ENCODE assay signal across 8 mouse cellular contexts in genomic region chr8:119558603-119559401, GRCm38 (mm10). TPM values are rescaled to one million over a fixed set of nuclear protein-coding genes. Genes with fewer than 3 reads are reported as not detected.
DNase-seq lines count a peak whose midpoint lies in the region; ATAC-seq lines count a peak whose summit lies in the region.

Gene Mbtps1 (minus strand): TSS chr8:119558735.

- H3K4me1 ChIP-seq in forebrain, embryonic 11.5 days (replicated peaks; ENCODE audit: control insufficient read depth, insufficient read depth, low read length) = peaks cover 10% of the 10 kb centered on the region; the same call in 1 of the 2 replicates
- peaks cover 16% of the 10 kb centered on the region for H3K4me1 ChIP-seq in heart, embryonic 16.5 days (ENCODE audit: control insufficient read depth, insufficient read depth, low read length)
- peaks cover 47% of the 10 kb centered on the region for H3K4me1 ChIP-seq in liver, embryonic 15.5 days (replicated peaks)
- H3K4me1 ChIP-seq in neural tube, embryonic 12.5 days = peaks cover 18% of the 10 kb centered on the region

- peak within 1 kb of the TSS; percentile 85 for H3K9ac ChIP-seq in forebrain, embryonic 11.5 days (ENCODE audit: low read length)
- H3K9ac ChIP-seq in heart, embryonic 16.5 days (ENCODE audit: low read length) = peak within 1 kb of the TSS; percentile 89
- H3K9ac ChIP-seq in liver, embryonic 15.5 days = peak within 1 kb of the TSS; percentile 84
- peak within 1 kb of the TSS; percentile 84 for H3K9ac ChIP-seq in neural tube, embryonic 12.5 days

- H3K27ac ChIP-seq in forebrain, embryonic 11.5 days (ENCODE audit: low read depth, low read length) = peak within 1 kb of the TSS; percentile 80
- H3K27ac ChIP-seq in heart, embryonic 16.5 days (ENCODE audit: low read length) = peak within 1 kb of the TSS; percentile 85
- peak within 1 kb of the TSS; percentile 93 for H3K27ac ChIP-seq in liver, embryonic 15.5 days (replicated peaks)
- peak within 1 kb of the TSS; percentile 86 for H3K27ac ChIP-seq in neural tube, embryonic 12.5 days

- H3K27me3 ChIP-seq in forebrain, embryonic 11.5 days (ENCODE audit: control insufficient read depth, insufficient read depth, low read length) = no peaks in the 10 kb centered on the region
- H3K27me3 ChIP-seq in heart, embryonic 16.5 days (ENCODE audit: control insufficient read depth, insufficient read depth, low read length) = no peaks in the 10 kb centered on the region
- H3K27me3 ChIP-seq in liver, embryonic 15.5 days = no peaks in the 10 kb centered on the region
- no peaks in the 10 kb centered on the region for H3K27me3 ChIP-seq in neural tube, embryonic 12.5 days (replicated peaks)

- H3K36me3 ChIP-seq in forebrain, embryonic 11.5 days (ENCODE audit: control insufficient read depth, insufficient read depth, low read length) = peaks cover 5% of the 10 kb centered on the region; the same call in 1 of the 2 replicates
- 0 out of 2 replicates have a peak, but pooled peaks cover 9% of the 10 kb centered on the region for H3K36me3 ChIP-seq in heart, embryonic 16.5 days (ENCODE audit: control insufficient read depth, insufficient read depth)
- peaks cover 23% of the 10 kb centered on the region for H3K36me3 ChIP-seq in liver, embryonic 15.5 days (replicated peaks)
- H3K36me3 ChIP-seq in neural tube, embryonic 12.5 days = peaks cover 20% of the 10 kb centered on the region

- H3K4me2 ChIP-seq in forebrain, embryonic 11.5 days (ENCODE audit: low read depth, low read length, severe bottlenecking) = peak within 1 kb of the TSS; percentile 82
- peak within 1 kb of the TSS; percentile 94 for H3K4me2 ChIP-seq in heart, embryonic 16.5 days (ENCODE audit: low read depth, low read length)
- H3K4me2 ChIP-seq in liver, embryonic 15.5 days = peak within 1 kb of the TSS; percentile 81
- peak within 1 kb of the TSS; percentile 85 for H3K4me2 ChIP-seq in neural tube, embryonic 12.5 days (replicated peaks)

- no peaks in the 10 kb centered on the region for H3K9me3 ChIP-seq in forebrain, embryonic 11.5 days (ENCODE audit: control insufficient read depth, low read length)
- H3K9me3 ChIP-seq in heart, embryonic 16.5 days (replicated peaks; ENCODE audit: control insufficient read depth, low read length) = no peaks in the 10 kb centered on the region
- no peaks in the 10 kb centered on the region for H3K9me3 ChIP-seq in liver, embryonic 15.5 days (replicated peaks)
- H3K9me3 ChIP-seq in neural tube, embryonic 12.5 days = no peaks in the 10 kb centered on the region

- 7% methylated on average over 61 of the region's 63 CpGs for WGBS in forebrain, embryonic 11.5 days
- WGBS in heart, embryonic 16.5 days = 5% methylated on average over 62 of the region's 63 CpGs
- WGBS in liver, embryonic 15.5 days (ENCODE audit: insufficient replicate concordance) = 4% methylated on average over 63 of the region's 63 CpGs
- 6% methylated on average over 63 of the region's 63 CpGs for WGBS in neural tube, embryonic 12.5 days

- peak within 1 kb of the TSS; percentile 86 for H3K4me3 ChIP-seq in forebrain, embryonic 11.5 days (ENCODE audit: low read depth, low read length)
- H3K4me3 ChIP-seq in heart, embryonic 16.5 days (ENCODE audit: low read length) = peak within 1 kb of the TSS; percentile 83
- peak within 1 kb of the TSS; percentile 92 for H3K4me3 ChIP-seq in liver, embryonic 15.5 days (replicated peaks)
- H3K4me3 ChIP-seq in neural tube, embryonic 12.5 days = peak within 1 kb of the TSS; percentile 88

- peak; percentile 99 for DNase-seq in CD8-positive naive resting alpha-beta T cell, adult 2 months (ENCODE audit: low read depth in 2 of 2, low spot score in 2 of 2)
- peak; percentile 92 for DNase-seq in c-Kit-positive CD71-negative TER-119-negative erythroid progenitor cells, embryonic 14.5 days (ENCODE audit: low read depth)
- peak; percentile 99 for DNase-seq in forebrain, embryonic 11.5 days (ENCODE audit: low spot score)
- peak; percentile 96 to 99 for DNase-seq in kidney, postnatal 36 days
- peak; percentile 93 for DNase-seq in telencephalon, adult 2 months (ENCODE audit: low read depth, low spot score)

- peak; percentile 95 for ATAC-seq in forebrain, embryonic 11.5 days (replicated peaks; ENCODE audit: low FRiP score)
- peak; percentile 97 for ATAC-seq in heart, embryonic 16.5 days (replicated peaks; ENCODE audit: extremely low read depth, insufficient read depth, low FRiP score)
- ATAC-seq in liver, embryonic 15.5 days (ENCODE audit: insufficient read depth) = peak; percentile 97
- peak; percentile 95 for ATAC-seq in neural tube, embryonic 12.5 days (ENCODE audit: low FRiP score, low read depth)

RNA-seq across cellular contexts. Expression of gene Mbtps1, which starts in this region (rescaled TPM):
- polyA plus RNA-seq in forebrain, embryonic 11.5 days (2014; fragmentation: Nextera tagmentation; extraction: Ambion mirVana) = 98.0 and 98.2 TPM in 2 replicates
- 68.5 and 72.4 TPM in 2 replicates for polyA plus RNA-seq in heart, embryonic 16.5 days (2015; fragmentation: Nextera tagmentation; extraction: Ambion mirVana)
- 24.7 and 26.3 TPM in 2 replicates for polyA plus RNA-seq in liver, embryonic 15.5 days (2015; fragmentation: Nextera tagmentation; extraction: Ambion mirVana)
- 92.3 and 96.2 TPM in 2 replicates for polyA plus RNA-seq in neural tube, embryonic 12.5 days (2016; fragmentation: Nextera tagmentation; extraction: Ambion mirVana)

Comparison
In these comparisons a context has a peak if more than half of its experiments do, and no peak if none do; other contexts are left out.
1. Peak in every context shown above with its lines: DNase-seq, ATAC-seq, H3K4me3 ChIP-seq and H3K27ac ChIP-seq.